Mouse (Mus musculus) CH12.LX (cell line): Measurements from ENCODE around the gene Oas1h. TPM values are rescaled to one million over a fixed set of nuclear protein-coding genes. Genes with fewer than 3 reads are reported as not detected.

Source experiments
- DNase-seq: peaks from one replicate; pipeline ENCODE4 v3.0.0-alpha.2; 2013; ENCODE audit errors: extremely low read depth
- H3K27ac ChIP-seq: 2 replicates; pipeline ENCODE4 v1.5.1; 2012; ENCODE audit warnings: low read depth, mild to moderate bottlenecking, control low read depth, moderate library complexity; ENCODE audit not compliant: insufficient read depth
- H3K27me3 ChIP-seq: replicated peaks from 2 replicates; pipeline ENCODE3; 2012; ENCODE audit warnings: inconsistent platforms
- H3K36me3 ChIP-seq, 2 experiments: replicated peaks in 1 of 2; 2 replicates each; pipeline versions ENCODE3 to v1.6.1; 2012; ENCODE audit warnings: inconsistent platforms in 1 of 2, low read length in 1 of 2, mild to moderate bottlenecking in 1 of 2, mixed read lengths in 1 of 2, moderate library complexity in 1 of 2; ENCODE audit not compliant: control insufficient read depth in 1 of 2, insufficient read depth in 1 of 2
- H3K4me1 ChIP-seq, 2 experiments: 2 replicates each; pipeline ENCODE4 v1.6.1; 2012; ENCODE audit warnings: inconsistent platforms in 1 of 2, moderate library complexity in 1 of 2; ENCODE audit not compliant: insufficient read depth in 2 of 2, control insufficient read depth in 1 of 2
- H3K4me2 ChIP-seq: 2 replicates; pipeline ENCODE4 v1.6.1; 2012; ENCODE audit warnings: low read depth, mild to moderate bottlenecking, control low read depth; ENCODE audit not compliant: poor library complexity, insufficient read depth, severe bottlenecking
- H3K4me3 ChIP-seq, 3 experiments: fragments of 150-350 bp in 1 of 3; sonication (generic) in 1 of 3; replicated peaks in 1 of 3; 2 replicates each; pipeline versions ENCODE3 to v1.5.1; 2011 to 2012; ENCODE audit warnings: low read depth in 2 of 3, low read length in 2 of 3, mild to moderate bottlenecking in 2 of 3, moderate library complexity in 2 of 3, control low read depth in 1 of 3, improper control_type of control experiment in 1 of 3, inconsistent platforms in 1 of 3, mixed read lengths in 1 of 3; ENCODE audit not compliant: poor library complexity in 1 of 3
- H3K79me2 ChIP-seq: replicated peaks from 2 replicates; pipeline ENCODE4 v1.6.1; 2012; ENCODE audit warnings: mild to moderate bottlenecking, moderate library complexity; ENCODE audit not compliant: control insufficient read depth, poor library complexity, insufficient read depth, severe bottlenecking; ENCODE audit errors: extremely low read depth
- H3K9ac ChIP-seq: 2 replicates; pipeline ENCODE4 v1.6.1; 2012; ENCODE audit warnings: low read depth, mild to moderate bottlenecking, control low read depth, moderate library complexity; ENCODE audit not compliant: insufficient read depth
- H3K9me3 ChIP-seq: replicated peaks from 2 replicates; pipeline ENCODE3; 2012; ENCODE audit warnings: low read length, inconsistent platforms, mixed read lengths
- BHLHE40 ChIP-seq: IDR thresholded peaks from 2 replicates; pipeline ENCODE4 v1.6.1; 2011; ENCODE audit warnings: mild to moderate bottlenecking, low read depth, low read length, improper control_type of control experiment
- CHD1 ChIP-seq: IDR thresholded peaks from 2 replicates; pipeline ENCODE4 v1.6.1; 2012; ENCODE audit warnings: low read depth, low read length, improper control_type of control experiment, inconsistent platforms
- CHD2 ChIP-seq: IDR thresholded peaks from 2 replicates; pipeline ENCODE4 v1.6.1; 2011; ENCODE audit warnings: low read length, improper control_type of control experiment
- E2F4 ChIP-seq: IDR thresholded peaks from 2 replicates; pipeline ENCODE4 v1.6.1; 2011; ENCODE audit warnings: low read depth, low read length, improper control_type of control experiment; ENCODE audit not compliant: insufficient replicate concordance
- ELF1 ChIP-seq: IDR thresholded peaks from 2 replicates; pipeline ENCODE4 v1.6.1; 2014; ENCODE audit warnings: low read depth, mild to moderate bottlenecking, inconsistent platforms, low read length, improper control_type of control experiment
- EP300 ChIP-seq: IDR thresholded peaks from 2 replicates; pipeline ENCODE4 v1.6.1; 2011; ENCODE audit warnings: low read length, improper control_type of control experiment
- ETS1 ChIP-seq: conservative IDR thresholded peaks from 2 replicates; pipeline ENCODE4 v1.6.1; 2012; ENCODE audit warnings: low read depth, mild to moderate bottlenecking, inconsistent platforms, low read length, improper control_type of control experiment, moderate library complexity
- GABPA ChIP-seq: IDR thresholded peaks from 2 replicates; pipeline ENCODE4 v1.6.1; 2012; ENCODE audit warnings: low read depth, low read length, improper control_type of control experiment, inconsistent platforms; ENCODE audit not compliant: insufficient replicate concordance
- IRF4 ChIP-seq: IDR thresholded peaks from 2 replicates; pipeline ENCODE4 v1.6.1; 2014; ENCODE audit warnings: low read depth, mild to moderate bottlenecking, inconsistent platforms, low read length, improper control_type of control experiment
- JUN ChIP-seq: IDR thresholded peaks from 2 replicates; pipeline ENCODE4 v1.6.1; 2011; ENCODE audit warnings: low read depth, mild to moderate bottlenecking, low read length, improper control_type of control experiment, moderate library complexity; ENCODE audit not compliant: insufficient read depth
- JUND ChIP-seq: conservative IDR thresholded peaks from 2 replicates; pipeline ENCODE4 v1.6.1; 2011; ENCODE audit warnings: low read depth, low read length, improper control_type of control experiment
- MAFK ChIP-seq: IDR thresholded peaks from 2 replicates; pipeline ENCODE4 v1.6.1; 2011; ENCODE audit warnings: low read length, improper control_type of control experiment; ENCODE audit not compliant: insufficient replicate concordance
- MAX ChIP-seq: IDR thresholded peaks from 2 replicates; pipeline ENCODE4 v1.6.1; 2011; ENCODE audit warnings: low read length, improper control_type of control experiment
- NELFE ChIP-seq: IDR thresholded peaks from 2 replicates; pipeline ENCODE4 v1.6.1; 2011; ENCODE audit warnings: low read depth, low read length, improper control_type of control experiment
- NRF1 ChIP-seq: IDR thresholded peaks from 2 replicates; pipeline ENCODE4 v1.6.1; 2014; ENCODE audit warnings: low read depth, mild to moderate bottlenecking, inconsistent platforms, low read length, improper control_type of control experiment, moderate library complexity
- PAX5 ChIP-seq: IDR thresholded peaks from 2 replicates; pipeline ENCODE4 v1.6.1; 2012; ENCODE audit warnings: low read length, inconsistent platforms, mixed read lengths
- POLR2A ChIP-seq: IDR thresholded peaks from 2 replicates; pipeline ENCODE4 v1.6.1; 2011; ENCODE audit warnings: low read depth, mild to moderate bottlenecking, improper control_type of control experiment, low read length
- POLR2AphosphoS2 ChIP-seq: IDR thresholded peaks from 2 replicates; pipeline ENCODE4 v1.6.1; 2011; ENCODE audit warnings: low read depth, low read length, improper control_type of control experiment
- RAD21 ChIP-seq: IDR thresholded peaks from 2 replicates; pipeline ENCODE4 v1.6.1; 2011; ENCODE audit warnings: low read depth, mild to moderate bottlenecking, low read length, improper control_type of control experiment, moderate library complexity
- SMC3 ChIP-seq: IDR thresholded peaks from 2 replicates; pipeline ENCODE4 v1.6.1; 2011; ENCODE audit warnings: low read depth, low read length, improper control_type of control experiment
- TBP ChIP-seq: conservative IDR thresholded peaks from 2 replicates; pipeline ENCODE4 v1.6.1; 2011; ENCODE audit warnings: low read depth, low read length, improper control_type of control experiment
- UBTF ChIP-seq: IDR thresholded peaks from 2 replicates; pipeline ENCODE4 v1.6.1; 2012; ENCODE audit warnings: low read depth, mild to moderate bottlenecking, inconsistent platforms, low read length, improper control_type of control experiment, moderate library complexity
- ZC3H11A ChIP-seq: IDR thresholded peaks from 2 replicates; pipeline ENCODE4 v1.6.1; 2012; ENCODE audit warnings: low read depth, mild to moderate bottlenecking, inconsistent platforms, low read length, improper control_type of control experiment
- ZKSCAN1 ChIP-seq: IDR thresholded peaks from 2 replicates; pipeline ENCODE4 v1.6.1; 2012; ENCODE audit warnings: low read depth, inconsistent platforms, low read length, improper control_type of control experiment, borderline replicate concordance
- ZNF384 ChIP-seq: IDR thresholded peaks from 2 replicates; pipeline ENCODE4 v1.6.1; 2012; ENCODE audit warnings: low read depth, low read length, improper control_type of control experiment, inconsistent platforms
- dilution Hi-C: fragments of 300-500 bp; cut with MboI; formaldehyde crosslinking; loops from 2 replicates; pipeline ENCODE4 v1.14.3; 2020; ENCODE audit warnings: low sequenced_read_pairs; ENCODE audit not compliant: extremely low pct_unique_long_range_greater_than_20kb, extremely low pct_ligation_motif_present
- in situ Hi-C: fragments of 300-500 bp; cut with MboI; formaldehyde crosslinking; loops from 3 replicates; pipeline ENCODE4 v1.14.3; 2019; ENCODE audit warnings: low sequenced_read_pairs, low pct_ligation_motif_present, low pct_unique_long_range_greater_than_20kb, mixed read lengths
- polyA plus RNA-seq: library from polyadenylated mRNA; unstranded; fragments of >175 nt; gene quantifications from 2 replicates; pipeline ENCODE4 v1.2.1, GENCODE M21; 2012; ENCODE audit warnings: low read depth; ENCODE audit not compliant: insufficient read length
- total RNA-seq, 2 experiments: library from RNA; depleted of rRNA; stranded (reverse); fragments of 300-350 nt in 1 of 2; fragments of >200 nt in 1 of 2; gene quantifications; 2 replicates each; pipeline ENCODE4 v1.2.3; 2012 to 2014

Gene Oas1h
- total and polyA plus RNA-seq, 3 experiments: not detected

- H3K79me2 ChIP-seq: no peaks in the 10 kb centered on the region
- H3K4me2 ChIP-seq: no peak overlapping the region
- dilution Hi-C loops: no loop called here
- no peaks in the 10 kb centered on the region for H3K36me3 ChIP-seq
- H3K4me1 ChIP-seq: no peaks in the 10 kb centered on the region
- H3K27ac ChIP-seq: no peak overlapping the region
- no peak for TF ChIP-seq TBP
- TF ChIP-seq POLR2AphosphoS2: no peak
- no peak for TF ChIP-seq ETS1
- TF ChIP-seq NRF1: no peak
- no peak for TF ChIP-seq ELF1
- no peak for TF ChIP-seq POLR2A
- TF ChIP-seq IRF4: no peak
- TF ChIP-seq GABPA: no peak
- TF ChIP-seq, all 38 proteins: peak for 0
- Histone ChIP-seq H3K4me3 (no peak overlapping the region), H3K9me3 (no peaks in the 10 kb centered on the region), H3K27me3 (peaks cover 76% of the 10 kb centered on the region), H3K9ac (no peak overlapping the region)
- in situ Hi-C loops: loop anchor here (5.0 kb wide), 1 partner anchor 78 kb away; no protein-coding TSS in a partner anchor
- no peak for DNase-seq
Measured at GRCm38 (mm10) chr5:120844713-120845112, 16.5 kb upstream of the Oas1h start.

GRCm38 (mm10) chr5:120847067-120847466 is 14.2 kb upstream of the Oas1h start, which contains the start of gene Oas1f:
TSS of gene Oas1f (plus strand) at chr5:120847367.
- Histone ChIP-seq H3K4me2 (no peak within 1 kb of the TSS), H3K9me3 (no peaks in the 10 kb centered on the region), H3K4me1 (no peaks in the 10 kb centered on the region), H3K36me3 (no peaks in the 10 kb centered on the region), H3K27me3 (peaks cover 73% of the 10 kb centered on the region), H3K9ac (no peak within 1 kb of the TSS), H3K79me2 (no peaks in the 10 kb centered on the region), H3K27ac (no peak within 1 kb of the TSS), H3K4me3 (no peak within 1 kb of the TSS)
- DNase-seq: no peak
- in situ Hi-C loops: no loop called here
- TF ChIP-seq BHLHE40 (no peak), POLR2AphosphoS2 (no peak), NELFE (no peak), SMC3 (no peak), JUND (no peak), RAD21 (no peak), ZC3H11A (no peak), MAX (no peak), PAX5 (no peak), MAFK (no peak), CHD1 (no peak), E2F4 (no peak), CHD2 (no peak), ETS1 (no peak), TBP (no peak), EP300 (no peak), ZKSCAN1 (no peak), JUN (no peak), ZNF384 (no peak), UBTF (no peak)
- dilution Hi-C loops: no loop called here
